Mouse (Mus musculus) liver, adult 2 months (tissue): ENCODE results near the gene D630039A03Rik.

Experiments used
- CTCF ChIP-seq: fragments of 200-500 bp; IDR thresholded peaks from 2 replicates; pipeline ENCODE4 v1.5.1; 2011; ENCODE audit warnings: low read depth, low read length, control low read depth
- POLR2A ChIP-seq: fragments of 200-500 bp; IDR thresholded peaks from 2 replicates; pipeline ENCODE4 v1.6.1; 2011; ENCODE audit warnings: low read length, control low read depth; ENCODE audit not compliant: insufficient read depth; ENCODE audit errors: extremely low read depth

DNA sequence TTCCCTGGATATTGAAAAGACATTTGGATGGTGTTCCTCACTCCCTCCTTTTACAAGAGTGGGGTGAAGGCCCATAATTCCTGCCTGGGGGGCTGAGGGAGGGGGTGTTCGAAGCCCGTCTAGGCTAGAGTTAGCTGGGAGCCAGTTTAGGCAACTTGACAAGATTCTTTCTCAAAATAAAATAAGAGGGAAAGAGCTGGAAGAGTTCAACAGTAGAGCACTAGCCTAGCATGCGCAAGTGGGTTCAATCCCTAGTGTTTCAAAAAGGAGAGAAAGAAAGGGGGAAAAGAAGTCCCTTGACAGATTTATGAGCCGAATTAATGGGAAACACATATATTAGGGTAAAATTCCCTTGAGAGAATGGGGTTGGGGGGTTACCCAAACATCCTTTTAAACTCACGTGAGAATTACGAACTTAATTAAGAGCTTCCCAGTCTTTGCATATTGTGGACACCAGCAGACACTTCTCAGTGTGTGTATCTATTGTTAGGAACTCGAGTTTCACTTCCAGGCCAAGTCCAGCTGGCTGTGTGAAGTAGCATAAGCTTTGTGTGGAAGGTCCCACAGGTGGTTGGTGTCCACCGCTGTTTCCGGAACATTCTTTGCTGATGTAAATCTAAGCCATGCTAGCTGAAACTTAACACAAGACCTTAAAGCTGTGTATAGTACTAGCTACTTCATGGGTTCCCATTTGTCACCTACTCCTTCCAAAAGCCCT, 53.7 kb downstream of the D630039A03Rik start:
- TF ChIP-seq POLR2A (no peak), CTCF (no peak)
